Mouse (Mus musculus) naive thymus-derived CD4-positive, alpha-beta T cell, adult 5 months (primary cell): ENCODE data around the gene Ppt2. TPM values are rescaled to one million over a fixed set of nuclear protein-coding genes. Genes with fewer than 3 reads are reported as not detected.

ENCODE experiments used
- polyA plus RNA-seq: library from polyadenylated mRNA; unstranded; fragments of 100-300 nt; shearing (Covaris generic); gene quantifications from one replicate; pipeline ENCODE4 v1.2.1, GENCODE M21; 2017

Ppt2 gene
- polyA plus RNA-seq = 17.4 TPM

GRCm38 (mm10) chr17:34627943-34628643 lies at the start of gene Ppt2:
Gene Ppt2, minus strand, starts transcription at chr17:34628510.

DNA sequence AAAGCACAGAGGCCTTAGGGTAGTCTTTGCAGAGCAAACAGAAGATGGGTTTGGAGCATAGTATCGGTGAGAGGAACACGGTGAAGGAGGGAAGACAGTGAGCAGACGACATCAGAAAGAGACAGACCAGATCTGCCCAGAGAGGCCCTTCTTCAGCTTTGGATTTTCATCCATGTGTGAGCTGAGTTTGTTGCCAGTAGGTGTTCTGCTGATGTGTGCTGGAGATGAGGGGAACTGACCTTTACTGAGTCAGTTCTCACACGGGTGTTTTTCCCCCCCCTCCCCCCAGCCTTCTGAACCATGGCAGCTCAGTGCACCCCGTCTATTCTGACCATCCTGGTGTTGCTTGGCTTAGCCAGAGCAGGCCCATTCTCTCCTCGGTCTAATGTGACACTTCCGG lies 41.9 kb upstream of the Ppt2 start, which contains the start of gene Tnxb:
Gene Tnxb, plus strand, starts transcription at position 301 of the 400 bp plus-strand sequence.

DNA sequence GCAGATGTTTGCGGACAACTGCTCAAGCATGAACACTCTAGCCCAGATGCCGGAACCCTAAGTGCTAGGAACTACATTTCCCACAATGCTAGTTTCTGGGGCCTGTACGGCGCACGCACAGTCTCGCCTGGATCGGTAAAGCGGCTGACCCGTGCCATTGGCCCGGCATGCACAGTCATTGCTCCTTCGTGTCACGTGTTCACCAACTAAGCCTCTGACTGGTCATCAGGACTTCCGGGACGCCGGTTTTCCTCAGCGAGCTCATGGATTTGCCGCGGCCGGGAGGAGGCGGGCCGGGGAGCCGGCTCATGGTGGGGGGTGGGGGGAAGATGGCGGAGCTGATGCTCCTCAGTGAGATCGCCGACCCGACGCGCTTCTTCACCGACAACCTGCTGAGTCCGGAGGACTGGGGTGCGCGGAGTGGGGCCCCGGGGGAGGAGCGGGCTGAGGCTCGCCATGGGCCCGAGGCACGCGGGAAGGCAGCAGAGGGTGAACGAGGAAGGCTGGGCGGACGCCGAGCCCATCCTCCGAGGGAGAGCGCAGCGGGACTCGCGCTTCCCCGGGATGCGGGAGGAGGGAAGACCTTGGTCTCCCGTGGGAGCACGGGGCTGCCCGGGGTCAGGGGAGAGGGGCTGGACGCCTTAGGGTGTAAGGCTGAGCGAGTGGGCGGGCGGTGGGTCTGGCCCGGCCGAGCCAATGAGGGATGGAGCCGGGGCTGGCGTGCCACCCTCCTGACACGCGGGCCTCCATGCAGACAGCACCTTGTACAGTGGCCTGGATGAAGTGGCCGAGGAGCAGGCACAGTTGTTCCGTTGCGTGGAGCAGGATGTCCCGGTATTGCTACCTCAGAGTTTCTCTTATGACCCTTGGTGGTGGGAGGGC lies 18.8 kb upstream of the Ppt2 start, which contains the start of gene Atf6b:
Gene Atf6b, plus strand, starts transcription at position 241 of the 882 bp plus-strand sequence.

GRCm38 (mm10) chr17:34644608-34645007 lies 16.3 kb upstream of the Ppt2 start, which contains the start of gene Fkbpl:
Gene Fkbpl, plus strand, starts transcription at chr17:34644764.

DNA sequence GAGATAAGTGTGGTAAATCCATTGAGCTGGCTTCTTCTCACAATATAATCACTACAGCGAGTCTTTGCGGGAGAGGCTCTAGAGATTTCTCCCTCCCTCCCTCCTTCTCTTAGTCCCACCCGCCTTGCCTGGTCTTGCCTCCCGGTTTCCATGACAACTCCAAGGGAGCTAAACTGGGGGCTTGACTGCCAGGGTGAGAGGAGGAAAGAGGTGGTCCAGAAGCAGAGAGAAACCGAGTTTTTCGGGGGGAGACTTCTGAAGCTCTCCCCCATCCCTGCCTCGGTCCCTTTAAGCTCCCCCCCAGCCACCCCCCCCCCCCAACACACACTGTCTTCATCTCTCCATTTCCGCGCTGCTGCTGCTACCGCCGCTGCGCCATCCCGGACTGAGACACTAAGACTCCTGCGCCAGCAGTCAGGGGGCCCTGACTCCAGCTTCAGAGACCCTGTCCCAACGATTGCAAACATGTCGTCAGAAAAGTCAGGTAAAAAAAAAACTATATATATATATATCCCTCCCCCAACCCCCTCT lies 976 bp upstream of the Ppt2 start, which contains the start of gene Prrt1:
Gene Prrt1, plus strand, starts transcription at position 313 of the 531 bp plus-strand sequence.

DNA sequence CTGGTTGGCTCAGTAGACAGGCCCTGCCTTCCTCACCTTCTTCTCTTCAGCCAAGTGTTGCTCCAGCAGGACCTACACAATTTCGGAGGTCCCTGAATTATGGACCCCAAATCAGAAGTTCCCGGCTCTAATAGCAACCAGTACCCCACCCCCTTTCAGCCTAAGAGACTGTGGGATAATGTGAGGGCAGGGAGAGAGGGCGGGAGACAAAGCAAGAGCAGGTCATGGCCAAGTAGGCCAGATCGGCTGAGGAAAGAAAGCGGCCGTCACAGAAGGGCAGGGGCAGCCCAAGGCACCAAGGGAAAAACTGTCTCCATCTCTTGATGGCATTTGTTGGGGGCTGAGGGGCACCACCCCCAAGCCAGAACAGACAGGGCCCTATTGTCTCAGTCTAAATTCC lies 12.4 kb downstream of the Ppt2 start, which contains the start of gene Egfl8:
Gene Egfl8, minus strand, starts transcription at position 101 of the 400 bp plus-strand sequence.

DNA sequence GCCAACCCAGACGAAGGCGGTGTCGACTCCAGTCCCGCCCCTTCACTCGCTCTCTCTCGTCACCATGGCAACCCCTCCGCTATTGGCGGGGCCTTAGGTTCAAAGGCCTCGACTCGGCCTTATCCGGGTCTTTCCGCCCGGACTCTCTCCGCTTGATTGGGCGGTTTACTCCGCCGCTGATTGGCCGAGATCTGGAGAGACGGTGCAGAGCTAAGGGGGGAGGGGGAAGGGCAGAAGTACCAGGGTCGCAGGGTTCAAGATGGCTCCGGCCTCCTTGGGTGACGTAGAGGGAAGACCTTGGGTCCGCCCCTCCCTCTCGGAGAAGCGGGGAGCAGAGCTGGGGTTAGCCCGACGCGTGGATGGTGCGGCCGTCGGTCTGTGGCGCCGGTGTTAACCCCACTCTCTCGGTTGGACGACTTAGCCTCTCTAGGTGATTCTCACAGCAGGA lies 24.2 kb downstream of the Ppt2 start, which contains the start of gene Agpat1:
Gene Agpat1, plus strand, starts transcription at position 202 of the 448 bp plus-strand sequence.

DNA sequence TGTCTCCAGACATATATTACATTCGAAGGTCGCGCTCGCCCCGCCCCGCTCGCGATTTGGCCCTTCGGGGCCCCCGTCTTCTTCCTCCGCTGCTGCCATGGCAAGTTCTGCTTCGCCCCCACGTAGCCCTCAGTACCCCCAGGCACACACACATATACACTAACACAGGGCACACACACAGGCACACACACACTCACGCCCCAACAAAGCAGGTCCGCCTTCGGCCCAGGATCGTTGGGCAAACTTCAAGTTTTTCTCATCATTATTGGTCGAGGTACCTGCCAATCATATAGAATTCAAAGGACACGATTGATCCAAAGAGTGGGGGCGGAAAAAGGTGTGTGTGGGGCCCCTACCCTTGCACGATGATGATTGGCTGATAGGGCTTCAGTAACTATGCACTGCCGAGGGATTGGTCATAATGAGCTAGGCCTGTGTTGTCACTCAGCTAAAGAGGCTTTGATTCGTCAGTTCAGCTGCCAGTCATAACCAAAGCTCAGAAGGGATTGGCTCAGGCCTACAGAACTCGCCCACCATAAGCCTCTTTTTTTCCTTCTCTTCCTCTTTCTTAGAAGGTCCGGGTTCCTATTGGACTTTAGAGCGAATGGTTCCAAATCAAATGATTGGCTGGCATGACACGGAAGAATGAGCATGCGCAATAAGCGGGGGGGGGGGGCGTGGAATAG lies 24.8 kb downstream of the Ppt2 start, which contains the start of gene Rnf5:
Gene Rnf5, minus strand, starts transcription at position 316 of the 686 bp plus-strand sequence.

GRCm38 (mm10) chr17:34597566-34598095 lies 30.7 kb downstream of the Ppt2 start, which contains the start of gene Ager:
Gene Ager, plus strand, starts transcription at chr17:34597862.

DNA sequence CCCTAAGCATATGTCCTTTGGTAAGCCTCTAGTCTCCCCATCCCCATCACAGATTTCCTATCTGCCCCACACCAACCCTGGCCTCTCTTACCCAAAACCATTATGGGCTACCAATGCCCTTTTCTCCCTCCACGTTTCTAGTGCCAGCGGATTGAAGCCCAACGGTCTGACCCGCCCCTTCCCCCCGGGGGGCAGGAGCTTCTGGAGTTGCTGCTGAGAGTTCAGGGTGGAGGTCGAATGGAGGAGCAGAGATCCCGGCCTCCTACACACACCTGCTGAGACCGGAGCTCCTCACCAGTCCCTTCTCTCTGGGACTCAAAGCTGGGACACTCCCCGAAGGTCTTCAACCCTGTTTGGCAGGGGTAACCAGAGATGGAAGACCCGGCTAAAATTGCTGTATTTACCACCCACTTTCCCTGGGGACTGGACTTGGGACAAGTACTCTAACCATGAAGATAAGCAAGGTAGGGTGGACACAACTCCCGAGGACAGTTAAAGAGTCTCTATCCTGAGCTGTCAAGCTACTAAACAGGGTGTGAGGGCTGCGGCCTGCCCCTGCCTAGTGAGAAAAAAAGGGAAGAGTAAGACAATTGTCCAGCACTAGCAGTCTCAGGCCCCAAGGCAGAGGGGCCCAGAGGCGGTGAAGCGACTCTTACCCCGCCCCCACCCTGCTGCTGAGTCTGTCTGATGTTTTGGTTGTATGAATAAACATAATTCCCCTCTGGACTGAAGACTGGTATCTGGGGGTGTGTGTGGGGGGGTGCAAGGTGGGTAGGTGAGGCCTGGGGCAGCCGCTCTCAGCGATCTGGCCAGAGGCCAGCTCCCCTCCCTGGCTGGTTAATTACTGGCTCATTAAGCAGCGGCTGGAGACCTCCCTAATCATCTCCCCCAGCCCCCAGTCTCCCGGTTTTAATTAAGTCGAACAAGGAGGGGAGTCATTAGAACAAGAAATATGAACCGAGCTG lies 37.0 kb downstream of the Ppt2 start, which contains the start of gene Pbx2:
Gene Pbx2, plus strand, starts transcription at position 238 of the 965 bp plus-strand sequence.

DNA sequence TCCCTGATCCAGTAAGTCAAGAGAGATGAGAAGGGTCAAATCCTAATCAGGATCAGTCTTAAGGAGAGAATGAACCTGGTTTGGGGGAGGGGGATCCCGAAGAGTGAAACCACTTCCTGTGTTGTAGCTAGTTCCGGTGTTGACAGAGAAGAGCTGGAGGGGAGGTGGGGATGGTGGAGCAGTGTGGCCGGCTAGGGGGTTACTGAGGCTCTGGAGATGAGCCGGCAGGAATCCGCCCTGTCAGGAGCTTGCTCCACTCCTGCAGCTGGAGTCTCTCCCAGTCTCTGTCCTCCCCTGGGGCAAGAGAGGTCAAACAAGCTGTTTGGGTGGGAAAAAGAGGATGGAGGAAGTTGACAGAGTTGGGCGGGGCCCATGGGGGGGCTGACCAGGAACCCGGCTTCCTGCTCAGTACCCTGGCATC lies 38.6 kb downstream of the Ppt2 start, which contains the start of gene Gpsm3:
Gene Gpsm3, plus strand, starts transcription at position 126 of the 421 bp plus-strand sequence.

Other genes starting within 250 kb of the Ppt2 start
- not detected for gene BC051142, start 229.7 kb downstream of the Ppt2 start, polyA plus RNA-seq
- not detected for gene Btnl4, start 151.2 kb downstream of the Ppt2 start, polyA plus RNA-seq
- not detected for gene Btnl6, start 111.2 kb downstream of the Ppt2 start, polyA plus RNA-seq
- gene Notch4, start 64.2 kb downstream of the Ppt2 start, polyA plus RNA-seq = 0.12 TPM
- 267 TPM for gene Gpsm3, start 38.7 kb downstream of the Ppt2 start, polyA plus RNA-seq
- 12.2 TPM for gene Pbx2, start 37.2 kb downstream of the Ppt2 start, polyA plus RNA-seq
- 1.7 TPM for gene Ager, start 30.6 kb downstream of the Ppt2 start, polyA plus RNA-seq
- gene Rnf5, start 24.8 kb downstream of the Ppt2 start, polyA plus RNA-seq = 56.4 TPM
- 16.8 TPM for gene Agpat1, start 24.2 kb downstream of the Ppt2 start, polyA plus RNA-seq
- gene Egfl8, start 12.5 kb downstream of the Ppt2 start, polyA plus RNA-seq = 3.1 TPM
- gene Prrt1, start 1.0 kb upstream of the Ppt2 start, polyA plus RNA-seq = 9.7 TPM
- 2.8 TPM for gene Fkbpl, start 16.3 kb upstream of the Ppt2 start, polyA plus RNA-seq
- 47.3 TPM for gene Atf6b, start 18.6 kb upstream of the Ppt2 start, polyA plus RNA-seq
- gene Tnxb, start 42.0 kb upstream of the Ppt2 start, polyA plus RNA-seq = not detected
- not detected for gene C4b, start 115.4 kb upstream of the Ppt2 start, polyA plus RNA-seq
- gene Cyp21a1, start 176.1 kb upstream of the Ppt2 start, polyA plus RNA-seq = not detected
- gene Stk19, start 208.4 kb upstream of the Ppt2 start, polyA plus RNA-seq = 18.7 TPM
- gene Dxo, start 208.5 kb upstream of the Ppt2 start, polyA plus RNA-seq = 89.1 TPM
- gene Skiv2l, start 221.7 kb upstream of the Ppt2 start, polyA plus RNA-seq = 137 TPM
- gene Nelfe, start 221.9 kb upstream of the Ppt2 start, polyA plus RNA-seq = 27.2 TPM
- gene Cfb, start 234.0 kb upstream of the Ppt2 start, polyA plus RNA-seq = not detected